Mouse (Mus musculus): Measurements from ENCODE around the gene Kansl1. TPM values are rescaled to one million over a fixed set of nuclear protein-coding genes. Genes with fewer than 3 reads are reported as not detected.

The Kansl1 gene
- total RNA-seq, 2 experiments from 2014 or later = 45.8 to 46.3 TPM

GRCm38 (mm10) chr11:104439703-104440102, 29.0 kb downstream of the Kansl1 start:
- DNase-seq = no peak

GRCm38 (mm10) chr11:104438450-104438849, 30.2 kb downstream of the Kansl1 start:
- no peak for DNase-seq

- DNase-seq = no peak
Observed at GRCm38 (mm10) chr11:104436394-104436954, 32.2 kb downstream of the Kansl1 start.

GRCm38 (mm10) chr11:104435753-104436152, 32.9 kb downstream of the Kansl1 start:
- no peak for DNase-seq

GRCm38 (mm10) chr11:104435141-104435540, 33.5 kb downstream of the Kansl1 start:
- DNase-seq = no peak

- DNase-seq = no peak
Observed at GRCm38 (mm10) chr11:104432251-104432650, 36.4 kb downstream of the Kansl1 start.

- DNase-seq = no peak
Observed at GRCm38 (mm10) chr11:104431807-104432206, 36.9 kb downstream of the Kansl1 start.

GRCm38 (mm10) chr11:104424727-104425416, 43.8 kb downstream of the Kansl1 start:
- DNase-seq = peak; percentile 14 to 47

GRCm38 (mm10) chr11:104412254-104412653, 56.4 kb downstream of the Kansl1 start:
- no peak for DNase-seq

GRCm38 (mm10) chr11:104407391-104407790, 61.3 kb downstream of the Kansl1 start:
- no peak for DNase-seq

GRCm38 (mm10) chr11:104400961-104401360, 67.7 kb downstream of the Kansl1 start:
- no peak for DNase-seq

GRCm38 (mm10) chr11:104399459-104400216, 69.0 kb downstream of the Kansl1 start:
- peak; percentile 43 to 63 for DNase-seq

GRCm38 (mm10) chr11:104395648-104396047, 73.0 kb downstream of the Kansl1 start:
- DNase-seq = no peak

- peak; percentile 20 to 35 for DNase-seq
Observed at GRCm38 (mm10) chr11:104393196-104393595, 75.5 kb downstream of the Kansl1 start.

- DNase-seq = no peak
Observed at GRCm38 (mm10) chr11:104392153-104392552, 76.5 kb downstream of the Kansl1 start.

GRCm38 (mm10) chr11:104387284-104387683, 81.4 kb downstream of the Kansl1 start:
- DNase-seq = no peak

GRCm38 (mm10) chr11:104386595-104386994, 82.1 kb downstream of the Kansl1 start:
- DNase-seq = no peak

GRCm38 (mm10) chr11:104383167-104383810, 85.4 kb downstream of the Kansl1 start:
- no peak for DNase-seq

GRCm38 (mm10) chr11:104381887-104382286, 86.8 kb downstream of the Kansl1 start:
- no peak for DNase-seq

- peak; percentile 12 to 50 for DNase-seq
Observed at GRCm38 (mm10) chr11:104379635-104380034, 89.0 kb downstream of the Kansl1 start.

GRCm38 (mm10) chr11:104376291-104376690, 92.4 kb downstream of the Kansl1 start:
- DNase-seq = no peak

- no peak for DNase-seq
Observed at GRCm38 (mm10) chr11:104367486-104368190, 101.0 kb downstream of the Kansl1 start.

Measured in adrenal gland, postnatal 36 days (tissue).